Mouse (Mus musculus) ES-E14 (cell line): ENCODE measurements at regions not wholly inside any gene's neighbourhood (a gene's known extent, or its start where the extent isn't known, plus 50 kb on each side); places are given as distances from the start of the nearest gene placed in this dataset.

Source experiments
- CHD2 ChIP-seq: IDR thresholded peaks from 2 replicates; pipeline ENCODE4 v1.6.1; 2014; ENCODE audit warnings: mild to moderate bottlenecking, low read depth, low read length, inconsistent platforms
- HCFC1 ChIP-seq: IDR thresholded peaks from 2 replicates; pipeline ENCODE4 v1.6.1; 2012; ENCODE audit warnings: low read length, inconsistent platforms, borderline replicate concordance; ENCODE audit not compliant: insufficient read depth
- MAFK ChIP-seq: IDR thresholded peaks from 2 replicates; pipeline ENCODE4 v1.6.1; 2014; ENCODE audit warnings: mild to moderate bottlenecking, low read depth, low read length, inconsistent platforms; ENCODE audit not compliant: insufficient read depth

DNA sequence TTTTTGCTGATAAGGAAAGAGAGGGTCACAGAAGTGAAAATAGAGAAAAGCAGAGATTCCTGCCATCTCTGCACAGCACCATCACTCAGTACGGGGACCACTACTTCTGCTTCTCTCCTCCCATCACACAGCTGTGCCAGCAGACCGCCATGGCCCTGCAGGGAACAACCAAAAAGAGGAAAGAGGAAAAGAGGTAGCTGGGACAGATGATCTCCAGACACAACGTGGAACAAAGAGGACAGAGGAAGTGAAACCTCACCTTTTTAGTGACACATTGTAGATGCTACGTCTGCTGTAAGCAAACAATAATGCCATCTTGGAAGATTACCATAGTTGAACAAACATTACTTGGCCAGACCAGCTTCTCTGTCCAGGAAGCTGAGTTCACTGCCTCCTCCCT, 230.1 kb downstream of the Sec61b start:
- no peak for TF ChIP-seq CHD2
- no peak for TF ChIP-seq MAFK
- TF ChIP-seq HCFC1 = no peak
